Mouse (Mus musculus) brown adipose tissue, adult 24 weeks (tissue): ENCODE results near the gene Tada2a. TPM values are rescaled to one million over a fixed set of nuclear protein-coding genes. Genes with fewer than 3 reads are reported as not detected.

ENCODE experiments used
- H3K27ac ChIP-seq: fragments of 200-500 bp; replicated peaks from 2 replicates; pipeline ENCODE4 v1.5.1; 2012; ENCODE audit warnings: low read depth, mild to moderate bottlenecking, low read length
- H3K4me1 ChIP-seq: fragments of 200-500 bp; 2 replicates; pipeline ENCODE4 v1.6.1; 2012; ENCODE audit warnings: low read length, mixed read lengths; ENCODE audit not compliant: control insufficient read depth, insufficient read depth, insufficient read length
- H3K4me3 ChIP-seq: fragments of 200-500 bp; 2 replicates; pipeline ENCODE4 v1.5.1; 2012; ENCODE audit warnings: low read depth, mild to moderate bottlenecking, low read length, moderate library complexity; ENCODE audit not compliant: insufficient read depth
- polyA plus RNA-seq: library from polyadenylated mRNA; stranded (reverse); fragments of >200 nt; gene quantifications from 2 replicates; pipeline ENCODE4 v1.2.4, GENCODE M21; 2012; ENCODE audit not compliant: missing spikeins, insufficient read depth, insufficient read length

Gene Tada2a
- polyA plus RNA-seq: 5.4 and 5.5 TPM in 2 replicates

DNA sequence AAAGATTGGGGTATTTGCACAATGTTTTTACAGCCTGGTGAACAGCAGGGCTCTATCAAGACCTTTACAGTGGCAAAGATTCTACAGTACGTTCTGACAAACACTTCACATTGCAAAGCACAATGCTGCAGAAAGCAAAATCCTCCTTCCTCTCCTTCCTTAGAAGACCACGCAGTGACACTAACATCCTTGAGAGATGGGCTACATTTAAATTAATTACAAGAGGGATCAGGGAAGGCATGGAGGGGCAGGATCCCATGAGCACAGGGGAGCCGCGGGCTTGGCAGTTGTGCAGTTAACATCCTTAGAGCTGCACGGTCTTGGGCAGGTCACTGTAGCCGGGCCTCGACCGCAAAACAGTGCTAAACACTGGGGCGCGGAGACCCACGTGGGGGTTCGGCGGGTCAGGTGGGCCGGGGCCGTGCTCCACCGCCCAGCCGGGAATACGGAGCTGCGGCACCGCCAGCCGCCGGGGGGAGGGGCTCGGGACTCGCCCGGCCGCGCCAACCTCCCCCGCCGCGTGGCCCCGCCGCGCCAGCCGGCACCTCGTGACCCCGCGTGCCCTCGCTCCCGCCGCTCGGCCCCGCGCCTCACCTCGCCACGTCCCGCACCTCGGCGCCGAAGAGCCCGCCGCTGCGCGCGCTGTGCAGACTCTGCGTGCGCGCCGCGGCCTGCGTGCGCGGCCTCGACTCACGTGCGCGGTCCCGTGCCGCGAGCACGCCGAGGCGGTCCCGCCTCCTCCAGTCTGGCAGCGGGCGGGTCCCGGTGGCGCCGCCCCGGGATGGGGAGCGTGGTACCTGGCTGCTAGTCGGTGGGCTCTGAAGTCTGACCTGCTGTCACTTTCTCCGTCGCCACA, at the start of gene Tada2a, which contains the start of gene Acaca:
TSS of gene Tada2a (minus strand) at position 658 of the 856 bp plus-strand sequence.
TSS of gene Acaca (plus strand) at position 730 of the 856 bp plus-strand sequence.
- H3K27ac ChIP-seq: no peak within 1 kb of the TSS
- H3K4me3 ChIP-seq: peak within 1 kb of the TSS; percentile 88
- no peaks in the 10 kb centered on the region for H3K4me1 ChIP-seq

GRCm38 (mm10) chr11:84178571-84178970, 49.2 kb upstream of the Tada2a start:
- no peak overlapping the region for H3K27ac ChIP-seq
- 0 out of 2 replicates have a peak, but pooled peaks cover 3% of the 10 kb centered on the region for H3K4me1 ChIP-seq
- H3K4me3 ChIP-seq: no peak overlapping the region; the same call in 1 of the 2 replicates

GRCm38 (mm10) chr11:84172539-84173435, 43.4 kb upstream of the Tada2a start:
- peak overlapping the region; percentile 37 for H3K4me3 ChIP-seq
- H3K27ac ChIP-seq: peak overlapping the region; percentile 84
- H3K4me1 ChIP-seq: no peaks in the 10 kb centered on the region; the same call in 1 of the 2 replicates

GRCm38 (mm10) chr11:84168701-84169288, 39.4 kb upstream of the Tada2a start:
- peak overlapping the region; percentile 56 for H3K27ac ChIP-seq
- H3K4me3 ChIP-seq: no peak overlapping the region
- no peaks in the 10 kb centered on the region; the same call in 1 of the 2 replicates for H3K4me1 ChIP-seq

GRCm38 (mm10) chr11:84167046-84167526, 37.7 kb upstream of the Tada2a start, which contains the start of gene Gm11437:
Gene Gm11437, minus strand, starts transcription at chr11:84167476.
- Histone ChIP-seq H3K27ac (no peak within 1 kb of the TSS), H3K4me3 (no peak within 1 kb of the TSS), H3K4me1 (no peaks in the 10 kb centered on the region)

DNA sequence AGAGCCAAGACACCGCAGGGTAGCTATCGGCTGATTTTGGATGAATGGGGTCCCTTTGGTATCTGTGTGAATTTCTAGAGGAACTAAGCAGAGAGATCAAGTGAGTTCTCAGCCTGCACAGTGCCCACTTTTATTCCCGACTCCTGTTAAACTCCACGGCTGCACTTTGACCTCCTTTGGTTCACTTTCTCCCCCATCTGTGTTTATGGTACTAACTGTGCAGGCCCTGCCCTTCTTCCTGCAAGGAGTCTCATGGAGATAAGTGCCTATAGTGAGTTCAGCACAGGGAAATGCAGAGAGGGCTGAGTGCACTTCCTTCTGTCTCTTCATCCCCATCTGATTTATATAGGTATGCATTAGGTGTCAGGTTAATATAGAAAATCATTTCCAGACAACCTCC, 35.2 kb upstream of the Tada2a start:
- H3K4me3 ChIP-seq: no peak overlapping the region
- H3K27ac ChIP-seq: no peak overlapping the region
- no peaks in the 10 kb centered on the region for H3K4me1 ChIP-seq

DNA sequence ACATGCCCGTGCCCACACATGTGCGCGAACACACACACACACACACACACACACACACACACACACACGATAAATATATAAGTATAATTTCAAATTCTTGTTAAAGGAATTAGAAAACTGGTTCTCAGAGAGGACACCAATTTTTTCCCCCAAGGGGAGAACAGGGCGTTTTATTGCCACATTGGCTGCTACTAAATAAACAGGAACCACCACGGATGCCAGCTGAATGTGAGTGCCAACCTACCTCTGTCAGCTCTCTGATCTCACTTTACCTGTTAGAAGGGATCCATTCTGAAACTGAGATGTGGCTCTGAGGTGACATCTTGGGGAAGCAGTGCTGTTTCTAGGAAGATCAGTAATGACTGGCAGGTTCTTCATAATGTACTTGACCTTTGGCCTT, 34.7 kb upstream of the Tada2a start:
- Histone ChIP-seq H3K4me1 (no peaks in the 10 kb centered on the region), H3K4me3 (no peak overlapping the region), H3K27ac (no peak overlapping the region)

- no peak overlapping the region for H3K27ac ChIP-seq
- no peaks in the 10 kb centered on the region for H3K4me1 ChIP-seq
- no peak overlapping the region for H3K4me3 ChIP-seq
Observed at GRCm38 (mm10) chr11:84156535-84157262, 27.3 kb upstream of the Tada2a start.

DNA sequence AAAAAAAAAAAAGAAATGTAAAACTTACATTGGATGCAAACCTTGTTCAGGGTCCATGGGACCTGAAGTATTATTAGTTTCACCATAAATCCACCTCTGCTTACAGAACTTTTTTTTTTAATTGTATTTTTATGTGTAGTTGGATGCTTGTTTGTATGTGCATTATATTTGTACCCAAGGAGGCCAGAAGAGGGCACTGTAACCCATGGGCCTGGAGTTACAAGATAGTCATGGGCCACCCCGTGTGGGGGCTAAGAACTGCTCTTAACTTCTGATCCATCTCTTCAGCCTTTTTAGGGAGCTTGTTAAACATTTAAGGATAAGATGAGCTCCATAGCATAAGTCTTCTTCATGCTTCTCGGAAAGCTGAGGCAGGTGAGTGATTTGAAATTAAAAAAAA, 21.5 kb upstream of the Tada2a start:
- Histone ChIP-seq H3K27ac (no peak overlapping the region), H3K4me1 (no peaks in the 10 kb centered on the region), H3K4me3 (no peak overlapping the region)

DNA sequence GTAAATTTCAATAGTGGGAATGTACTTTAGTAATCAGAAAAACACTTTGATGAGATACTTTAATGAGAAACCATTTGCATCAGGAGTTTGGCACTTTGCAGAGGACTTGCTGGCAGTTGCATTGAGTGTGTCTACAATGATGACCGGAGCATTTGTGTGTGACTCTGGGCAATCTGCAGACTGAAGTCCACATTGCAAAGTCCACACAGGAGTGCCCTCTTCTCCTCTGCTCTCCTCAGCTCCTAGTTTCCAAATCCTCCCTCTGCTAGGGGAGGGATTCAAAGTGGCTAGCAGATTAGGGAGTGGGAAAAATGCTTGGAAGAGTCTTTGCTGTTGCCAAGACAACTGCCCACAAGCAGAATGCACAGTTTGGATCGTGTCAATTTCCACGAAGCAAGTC, 16.7 kb upstream of the Tada2a start:
- Histone ChIP-seq H3K4me1 (no peaks in the 10 kb centered on the region), H3K4me3 (no peak overlapping the region), H3K27ac (no peak overlapping the region)

- Histone ChIP-seq H3K4me1 (no peaks in the 10 kb centered on the region), H3K27ac (no peak overlapping the region), H3K4me3 (no peak overlapping the region)
Observed at GRCm38 (mm10) chr11:84145201-84145798, 15.9 kb upstream of the Tada2a start.

DNA sequence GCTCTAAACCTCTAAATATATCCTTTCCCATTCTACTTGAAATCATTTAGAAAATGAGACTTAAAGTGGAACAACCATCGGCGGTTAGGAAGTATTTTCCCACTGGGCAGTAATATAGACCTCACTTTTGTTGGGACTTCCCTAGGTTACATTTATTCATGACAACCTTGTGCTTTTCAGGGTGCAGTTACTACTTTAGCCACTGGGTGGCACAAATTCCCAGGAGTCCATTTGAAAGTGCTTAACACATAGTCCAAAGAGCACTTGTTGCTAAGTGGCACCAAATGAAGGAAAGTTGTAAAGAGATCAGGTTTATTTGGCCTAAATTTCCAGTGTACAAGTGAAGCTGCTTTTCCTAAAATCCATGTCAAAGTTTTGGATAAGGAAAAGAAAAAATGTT, 12.4 kb upstream of the Tada2a start:
- no peaks in the 10 kb centered on the region for H3K4me1 ChIP-seq
- H3K4me3 ChIP-seq: no peak overlapping the region
- H3K27ac ChIP-seq: no peak overlapping the region

- Histone ChIP-seq H3K4me3 (no peak overlapping the region), H3K4me1 (no peaks in the 10 kb centered on the region), H3K27ac (no peak overlapping the region)
Observed at GRCm38 (mm10) chr11:84136453-84136852, 7.1 kb upstream of the Tada2a start.

DNA sequence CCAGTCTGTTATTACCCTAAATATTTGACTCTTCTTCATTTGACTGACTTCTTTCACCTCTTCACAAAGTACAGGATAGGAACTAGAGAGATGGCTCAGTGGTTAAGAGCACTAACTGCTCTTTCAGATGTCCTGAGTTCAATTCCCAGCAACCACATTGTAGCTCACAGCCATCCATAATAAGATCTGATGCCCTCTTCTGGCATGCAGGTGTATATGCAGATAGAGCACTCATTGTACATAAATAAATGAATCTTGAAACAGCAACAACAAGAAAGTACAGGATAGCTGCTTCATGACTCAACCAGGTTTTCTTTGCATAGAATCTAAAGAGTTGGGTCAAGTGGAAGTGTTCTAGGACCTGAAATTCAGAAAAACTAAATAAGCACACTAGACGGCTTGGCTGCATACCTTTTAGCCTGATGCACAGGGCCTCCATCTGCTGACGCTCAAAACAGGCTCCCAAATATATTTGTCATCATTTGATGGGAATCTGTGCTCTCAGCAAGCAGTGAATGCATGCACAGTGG, 5.0 kb upstream of the Tada2a start:
- Histone ChIP-seq H3K27ac (no peak overlapping the region), H3K4me1 (no peaks in the 10 kb centered on the region), H3K4me3 (no peak overlapping the region)
